Mouse (Mus musculus): Measurements from ENCODE around the gene Tssk1.

Tssk1 gene

GRCm38 (mm10) chr16:17896091-17896490, 2.1 kb downstream of the Tssk1 start:
- intact Hi-C loops (cut with DNase I), result no loop called here

GRCm38 (mm10) chr16:17898462-17898861, 4.4 kb downstream of the Tssk1 start, which contains the start of the genes Dgcr2 and Tssk2:
Gene Dgcr2, minus strand, starts transcription at chr16:17898562.
Gene Tssk2, plus strand, starts transcription at chr16:17898637.
- intact Hi-C loops (cut with DNase I), result no loop called here

GRCm38 (mm10) chr16:17911052-17911595, 17.1 kb downstream of the Tssk1 start, which contains the start of gene Ess2:
Gene Ess2, minus strand, starts transcription at chr16:17911348.
- intact Hi-C loops (cut with DNase I), result loop anchor here (10.0 kb wide), 1 partner anchor 134 kb away; no protein-coding TSS in a partner anchor

GRCm38 (mm10) chr16:17914307-17915249, 20.6 kb downstream of the Tssk1 start, which contains the start of gene Gsc2:
Gene Gsc2, minus strand, starts transcription at chr16:17915059.
- intact Hi-C loops (cut with DNase I), result loop anchor here (10.0 kb wide), 1 partner anchor 130 kb away; no protein-coding TSS in a partner anchor

- intact Hi-C loops (cut with DNase I), result no loop called here
Measured at GRCm38 (mm10) chr16:17920586-17920985, 26.6 kb downstream of the Tssk1 start.

GRCm38 (mm10) chr16:17921325-17922162, 27.5 kb downstream of the Tssk1 start:
- intact Hi-C loops (cut with DNase I), result no loop called here

GRCm38 (mm10) chr16:17922163-17922538, 28.1 kb downstream of the Tssk1 start:
- intact Hi-C loops (cut with DNase I), result no loop called here

- intact Hi-C loops (cut with DNase I), result loop anchor here (5.0 kb wide), 1 partner anchor 60 kb away; no protein-coding TSS in a partner anchor
Measured at GRCm38 (mm10) chr16:17927351-17928082, 33.5 kb downstream of the Tssk1 start.

- intact Hi-C loops (cut with DNase I), result loop anchor here (5.0 kb wide), 1 partner anchor 59 kb away; no protein-coding TSS in a partner anchor
Measured at GRCm38 (mm10) chr16:17928087-17928580, 34.1 kb downstream of the Tssk1 start, which contains the start of gene Slc25a1. Gene Slc25a1, minus strand, starts transcription at chr16:17928219.

- intact Hi-C loops (cut with DNase I), result loop anchor here (5.0 kb wide), 1 partner anchor 59 kb away; no protein-coding TSS in a partner anchor
Measured at GRCm38 (mm10) chr16:17928627-17929104, 34.6 kb downstream of the Tssk1 start.

GRCm38 (mm10) chr16:17929211-17929610, 35.2 kb downstream of the Tssk1 start:
- intact Hi-C loops (cut with DNase I), result loop anchor here (5.0 kb wide), 1 partner anchor 58 kb away; no protein-coding TSS in a partner anchor

GRCm38 (mm10) chr16:17929631-17930030, 35.6 kb downstream of the Tssk1 start:
- intact Hi-C loops (cut with DNase I), result loop anchor here (5.0 kb wide), 1 partner anchor 58 kb away; no protein-coding TSS in a partner anchor

- intact Hi-C loops (cut with DNase I), result no loop called here
Measured at GRCm38 (mm10) chr16:17931906-17932460, 38.0 kb downstream of the Tssk1 start.

- intact Hi-C loops (cut with DNase I), result no loop called here
Measured at GRCm38 (mm10) chr16:17933594-17934444, 39.8 kb downstream of the Tssk1 start.

- intact Hi-C loops (cut with DNase I), result no loop called here
Measured at GRCm38 (mm10) chr16:17934445-17934910, 40.5 kb downstream of the Tssk1 start.

- intact Hi-C loops (cut with DNase I), result no loop called here
Measured at GRCm38 (mm10) chr16:17936776-17937175, 42.8 kb downstream of the Tssk1 start.

GRCm38 (mm10) chr16:17938187-17938586, 44.2 kb downstream of the Tssk1 start:
- intact Hi-C loops (cut with DNase I), result no loop called here

- intact Hi-C loops (cut with DNase I), result no loop called here
Measured at GRCm38 (mm10) chr16:17938821-17939220, 44.8 kb downstream of the Tssk1 start.
